22 mouse cellular contexts compared by ENCODE assay signal in the genomic region with DNA sequence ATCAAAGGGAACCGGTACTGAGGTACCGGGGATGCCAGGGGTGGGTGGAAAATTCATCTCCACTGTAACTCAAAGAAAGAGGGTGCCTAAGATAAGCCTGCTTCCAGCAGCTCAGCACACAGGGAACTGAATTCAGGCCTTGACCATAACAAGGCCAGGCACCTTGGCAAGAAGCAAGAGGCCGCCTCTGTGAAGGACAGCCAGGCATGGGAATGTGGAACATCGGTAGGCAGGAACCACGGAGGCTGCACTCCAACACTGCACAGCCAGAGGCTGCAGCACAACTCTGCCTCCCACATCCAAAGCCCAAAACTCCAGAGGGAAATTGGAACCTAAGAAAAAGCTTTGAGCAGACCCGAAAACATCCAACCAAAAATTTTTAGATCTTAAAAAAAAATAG.
DNase-seq lines count a peak whose midpoint lies in the region; ATAC-seq lines count a peak whose summit lies in the region.
"Had no signal": no experiment of that assay in that cellular context is flagged by ENCODE, and none has a peak within 500 bp of the region (broad histone marks: within the 10 kb centered on the region; RNA-seq: fewer than 3 reads in every experiment).

No protein-coding gene starts in this region.

- H3K4me1 ChIP-seq in kidney, embryonic 16.5 days (ENCODE audit: insufficient read depth, low read length), result no peaks in the 10 kb centered on the region
- peaks cover 3% of the 10 kb centered on the region; the same call in 1 of the 2 replicates for H3K4me1 ChIP-seq in hindbrain, embryonic 10.5 days (replicated peaks)
- H3K4me1 ChIP-seq: forebrain, embryonic 13.5 days; limb, embryonic 15.5 days; liver, embryonic 15.5 days; midbrain, embryonic 12.5 days had no signal

- ATAC-seq in kidney, embryonic 16.5 days (ENCODE audit: low FRiP score, low TSS enrichment), result no peak
- ATAC-seq: forebrain, embryonic 13.5 days; hindbrain, postnatal 0 days had no signal

- no peaks in the 10 kb centered on the region for H3K9me3 ChIP-seq in kidney, embryonic 16.5 days (ENCODE audit: low read length)
- H3K9me3 ChIP-seq in hindbrain, embryonic 10.5 days, result no peaks in the 10 kb centered on the region
- H3K9me3 ChIP-seq: forebrain, embryonic 13.5 days; limb, embryonic 15.5 days; liver, embryonic 15.5 days; midbrain, embryonic 12.5 days; neural tube, embryonic 13.5 days had no signal

- H3K36me3 ChIP-seq in kidney, embryonic 16.5 days (ENCODE audit: insufficient read depth, low read length), result no peaks in the 10 kb centered on the region
- no peaks in the 10 kb centered on the region for H3K36me3 ChIP-seq in hindbrain, embryonic 10.5 days
- H3K36me3 ChIP-seq: limb, embryonic 15.5 days; liver, embryonic 15.5 days; midbrain, embryonic 12.5 days; neural tube, embryonic 13.5 days had no signal

- H3K27ac ChIP-seq in kidney, embryonic 16.5 days (ENCODE audit: low read length), result no peak overlapping the region
- no peak overlapping the region for H3K27ac ChIP-seq in hindbrain, embryonic 10.5 days
- H3K27ac ChIP-seq: forebrain, embryonic 13.5 days; hindbrain, postnatal 0 days; limb, embryonic 15.5 days; liver, embryonic 15.5 days; midbrain, embryonic 12.5 days; neural tube, embryonic 13.5 days had no signal

- DNase-seq in kidney, adult 18-20 months, result no peak
- DNase-seq in ovary, postnatal 36 days (ENCODE audit: low spot score), result peak; percentile 49
- no peak for DNase-seq in ovary, postnatal 14 days (ENCODE audit: low spot score)
- peak; percentile 73 for DNase-seq in adrenal gland, postnatal 10 days
- DNase-seq in right cerebral cortex, postnatal 25 days, result peak; percentile 34
- no peak for DNase-seq in hindbrain, embryonic 10.5 days (ENCODE audit: low spot score)
- DNase-seq: cerebellum, adult 2 months; cerebellum, postnatal 36 days; gastrocnemius, postnatal 25 days; kidney, adult 8-10 months; kidney, postnatal 25 days; spleen, adult 18-20 months; thymus, adult 18-20 months; thymus, postnatal 4 days had no signal

- H3K4me3 ChIP-seq in kidney, embryonic 16.5 days (ENCODE audit: low read length), result no peak overlapping the region
- H3K4me3 ChIP-seq in hindbrain, embryonic 10.5 days, result no peak overlapping the region
- H3K4me3 ChIP-seq: forebrain, embryonic 13.5 days; limb, embryonic 15.5 days; liver, embryonic 15.5 days; midbrain, embryonic 12.5 days; neural tube, embryonic 13.5 days had no signal

- 73% methylated on average over 6 of the region's 6 CpGs for WGBS in kidney, embryonic 16.5 days
- WGBS in hindbrain, embryonic 10.5 days, result 85% methylated on average over 6 of the region's 6 CpGs

- H3K4me2 ChIP-seq in kidney, embryonic 16.5 days (replicated peaks; ENCODE audit: low read depth, low read length), result no peak overlapping the region
- H3K4me2 ChIP-seq: forebrain, embryonic 13.5 days; limb, embryonic 15.5 days; liver, embryonic 15.5 days; midbrain, embryonic 12.5 days; neural tube, embryonic 13.5 days had no signal

- H3K9ac ChIP-seq in kidney, embryonic 16.5 days (replicated peaks; ENCODE audit: low read length), result 0 out of 2 replicates have a peak overlapping the region, but pooled peaks have one; percentile 4
- H3K9ac ChIP-seq: forebrain, embryonic 13.5 days; limb, embryonic 15.5 days; liver, embryonic 15.5 days; midbrain, embryonic 12.5 days; neural tube, embryonic 13.5 days had no signal

- H3K27me3 ChIP-seq in kidney, embryonic 16.5 days (ENCODE audit: insufficient read depth, low read length), result no peaks in the 10 kb centered on the region
- no peaks in the 10 kb centered on the region for H3K27me3 ChIP-seq in hindbrain, embryonic 10.5 days (ENCODE audit: insufficient read depth, poor library complexity, severe bottlenecking)
- H3K27me3 ChIP-seq: CH12.LX; forebrain, embryonic 13.5 days; limb, embryonic 15.5 days; liver, embryonic 15.5 days; midbrain, embryonic 12.5 days; neural tube, embryonic 13.5 days had no signal

Comparison
In these comparisons a context has a peak if more than half of its experiments do, and no peak if none do; other contexts are left out.
1. DNase-seq: peak in ovary, postnatal 36 days (single experiment), adrenal gland, postnatal 10 days (single experiment) and right cerebral cortex, postnatal 25 days (single experiment); none in kidney, adult 18-20 months (single experiment), ovary, postnatal 14 days (single experiment) and hindbrain, embryonic 10.5 days (single experiment).